Mouse (Mus musculus): ENCODE results near the gene Ier5.

- TF ChIP-seq GATA1 (IDR thresholded peaks at IDR 0.05; ENCODE audit: borderline replicate concordance, low read length) = no peak
- no peak for TF ChIP-seq FLI1 (IDR thresholded peaks at IDR 0.05; ENCODE audit: low read length)
Observed at GRCm38 (mm10) chr1:155086893-155087292, 12.5 kb downstream of the Ier5 start.

Data from megakaryocyte, embryonic 14.5 days (primary cell).